Mouse (Mus musculus) C2C12 (cell line): ENCODE measurements at regions not wholly inside any gene's neighbourhood (a gene's known extent, or its start where the extent isn't known, plus 50 kb on each side); places are given as distances from the start of the nearest gene placed in this dataset.

Source experiments
- H3K27me3 ChIP-seq: one replicate; pipeline ENCODE4 v1.6.1; 2011; ENCODE audit not compliant: control insufficient read depth, insufficient read depth, insufficient read length
- H3K36me3 ChIP-seq: one replicate; pipeline ENCODE4 v1.6.1; 2011; ENCODE audit not compliant: control insufficient read depth, insufficient read depth
- H3K4me3 ChIP-seq: one replicate; pipeline ENCODE4 v1.5.1; 2011; ENCODE audit warnings: mild to moderate bottlenecking, control low read depth; ENCODE audit not compliant: poor library complexity, insufficient read depth, severe bottlenecking
- H3K79me2 ChIP-seq: one replicate; pipeline ENCODE4 v1.6.1; 2011; ENCODE audit not compliant: control insufficient read depth, insufficient read depth
- H3K79me3 ChIP-seq: one replicate; pipeline ENCODE4 v1.6.1; 2011; ENCODE audit warnings: low read depth, control low read depth
- H3ac ChIP-seq: one replicate; pipeline ENCODE3; 2011; ENCODE audit warnings: low read depth; ENCODE audit not compliant: control insufficient read depth, insufficient read length
- CEBPB ChIP-seq: IDR thresholded peaks from one replicate; pipeline ENCODE4 v1.6.1; 2011; ENCODE audit warnings: low read depth, mild to moderate bottlenecking, control low read depth, moderate library complexity
- CTCF ChIP-seq: IDR thresholded peaks from one replicate; pipeline ENCODE4 v1.5.1; 2011; ENCODE audit not compliant: control insufficient read depth, insufficient read depth, insufficient read length
- FOSL1 ChIP-seq: IDR thresholded peaks from one replicate; pipeline ENCODE4 v1.8.0; 2011; ENCODE audit warnings: mild to moderate bottlenecking, low read length; ENCODE audit not compliant: poor library complexity, insufficient read depth, severe bottlenecking
- MAX ChIP-seq: IDR thresholded peaks from one replicate; pipeline ENCODE4 v1.6.1; 2011; ENCODE audit warnings: mild to moderate bottlenecking, control low read depth
- MYOD1 ChIP-seq: IDR thresholded peaks from one replicate; pipeline ENCODE4 v1.6.1; 2011; ENCODE audit warnings: low read depth; ENCODE audit not compliant: control insufficient read depth, insufficient read length
- MYOG ChIP-seq: IDR thresholded peaks from one replicate; pipeline ENCODE4 v1.6.1; 2011; ENCODE audit not compliant: control insufficient read depth, insufficient read length; ENCODE audit errors: extremely low read depth
- USF1 ChIP-seq: IDR thresholded peaks from one replicate; pipeline ENCODE4 v1.6.1; 2011; ENCODE audit warnings: low read depth, mild to moderate bottlenecking, control low read depth, moderate library complexity

DNA sequence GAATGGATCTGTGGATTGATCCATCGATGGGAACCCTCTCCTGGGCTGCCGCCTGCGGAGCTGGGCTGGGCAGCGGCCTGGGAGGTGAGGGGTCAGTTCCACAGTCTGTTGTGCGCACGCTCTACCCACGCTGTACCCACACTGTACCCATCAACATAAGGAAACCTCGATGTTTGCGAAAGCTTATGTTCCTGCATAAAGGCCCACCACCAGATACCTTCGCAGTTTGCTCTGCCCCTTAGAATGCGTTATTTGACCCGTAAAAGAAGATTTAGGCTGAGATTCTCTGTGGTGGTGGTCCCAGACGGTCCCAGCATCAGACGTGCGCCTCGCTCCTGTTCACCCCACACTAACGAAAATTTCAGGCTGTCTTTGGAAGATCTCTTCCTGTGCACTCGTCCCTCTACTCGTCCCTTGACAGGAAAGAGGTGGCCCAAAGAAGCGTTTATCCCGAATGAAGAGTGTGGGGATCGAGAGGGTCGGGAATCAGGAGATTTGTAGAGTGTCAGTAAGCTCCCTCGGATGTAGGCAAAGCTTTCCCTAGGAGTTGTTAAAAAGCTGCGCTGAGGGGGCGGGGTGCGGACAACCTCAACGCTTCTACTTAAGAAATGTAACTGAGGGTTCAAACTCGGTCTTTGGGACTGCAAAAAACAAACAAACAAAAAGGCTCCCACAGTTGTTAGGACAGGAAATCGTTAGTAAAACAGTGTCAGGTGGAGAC, 123.9 kb downstream of the Tmem161b start:
- no peak overlapping the region for H3K4me3 ChIP-seq

DNA sequence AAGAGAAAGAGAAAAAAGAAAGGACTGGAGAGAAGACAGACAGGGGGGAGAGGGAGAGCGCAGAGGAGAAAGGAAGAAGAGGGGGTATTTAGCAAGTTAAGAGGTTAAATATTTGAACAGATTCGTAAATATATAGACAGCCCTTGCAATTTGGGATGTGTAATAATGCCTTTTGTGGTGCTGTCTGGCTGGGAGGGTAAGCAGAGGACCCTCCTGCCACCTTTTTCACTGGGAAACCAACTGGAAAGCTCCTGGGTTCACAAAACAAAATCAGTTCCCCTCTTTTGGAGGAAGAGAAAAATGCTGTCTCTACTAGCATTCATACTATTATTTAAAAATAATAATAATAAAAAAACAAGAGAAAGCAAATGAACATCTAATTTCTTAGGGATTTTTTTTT, 124.5 kb downstream of the Tmem161b start:
- H3K36me3 ChIP-seq: no peaks in the 10 kb centered on the region
- no peaks in the 10 kb centered on the region for H3K79me3 ChIP-seq
- H3K4me3 ChIP-seq: no peak overlapping the region
- TF ChIP-seq MYOD1 (no peak), MAX (no peak), FOSL1 (no peak), USF1 (no peak), CEBPB (no peak), MYOG (no peak), CTCF (no peak)
- no peaks in the 10 kb centered on the region for H3K27me3 ChIP-seq
- no peak overlapping the region for H3ac ChIP-seq
- no peaks in the 10 kb centered on the region for H3K79me2 ChIP-seq

More for the DNA sequence above, 123.9 kb downstream of the Tmem161b start:
- H3K79me3 ChIP-seq: no peaks in the 10 kb centered on the region
- H3K36me3 ChIP-seq: no peaks in the 10 kb centered on the region
- H3K27me3 ChIP-seq: no peaks in the 10 kb centered on the region
- no peaks in the 10 kb centered on the region for H3K79me2 ChIP-seq
- no peak overlapping the region for H3ac ChIP-seq
- no peak for TF ChIP-seq CEBPB
- TF ChIP-seq FOSL1: no peak
- no peak for TF ChIP-seq USF1
- no peak for TF ChIP-seq MAX
- TF ChIP-seq CTCF: no peak
- TF ChIP-seq MYOD1: no peak
- TF ChIP-seq MYOG: no peak

DNA sequence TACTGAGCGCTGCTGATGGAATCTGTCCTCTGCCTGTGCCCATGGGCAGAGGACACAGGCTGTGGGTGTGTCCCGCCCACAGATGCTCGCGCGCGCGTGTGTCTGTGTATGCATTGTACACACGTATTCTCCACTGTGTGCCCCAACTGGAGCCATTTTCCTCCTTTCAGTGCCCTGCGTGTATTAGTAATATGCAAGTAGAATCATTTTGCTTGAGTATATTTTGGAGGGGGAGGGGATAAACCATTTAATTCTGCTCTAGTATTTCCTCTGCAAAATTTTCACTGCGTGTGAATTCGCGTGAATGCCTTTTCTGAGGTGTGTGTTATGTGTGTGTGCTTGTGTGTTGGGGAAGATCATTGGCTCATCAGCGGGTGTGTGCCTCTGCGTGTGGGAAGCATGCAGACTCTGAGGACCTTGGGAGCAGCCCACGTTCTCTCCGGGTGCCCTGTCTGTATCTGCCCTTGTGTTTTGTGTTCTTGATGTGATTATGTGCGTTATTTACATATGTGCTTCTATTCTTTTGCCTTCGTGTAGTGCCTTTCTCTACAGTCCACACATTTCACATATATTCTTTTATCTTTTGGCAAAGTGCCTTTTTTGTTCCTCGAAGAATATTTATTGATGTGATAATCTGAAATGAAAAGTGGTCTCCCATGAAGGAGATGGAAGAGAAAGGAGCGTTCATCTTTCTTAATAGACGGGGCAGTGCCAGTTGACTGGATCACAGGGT, 125.3 kb downstream of the Tmem161b start:
- H3K27me3 ChIP-seq: no peaks in the 10 kb centered on the region

GRCm38 (mm10) chr13:84347914-84348700, 126.0 kb downstream of the Tmem161b start:
- Histone ChIP-seq H3K27me3 (no peaks in the 10 kb centered on the region), H3K79me2 (no peaks in the 10 kb centered on the region)
- TF ChIP-seq MYOD1 (peak; percentile 65), USF1 (no peak), CEBPB (no peak), MYOG (no peak), MAX (no peak), FOSL1 (no peak), CTCF (peak; percentile 43)

More for the DNA sequence above, 125.3 kb downstream of the Tmem161b start:
- Histone ChIP-seq H3K79me3 (no peaks in the 10 kb centered on the region), H3K4me3 (peak overlapping the region; percentile 11), H3ac (no peak overlapping the region), H3K79me2 (no peaks in the 10 kb centered on the region), H3K36me3 (no peaks in the 10 kb centered on the region)
- TF ChIP-seq CEBPB: no peak
- TF ChIP-seq FOSL1: no peak
- no peak for TF ChIP-seq USF1
- no peak for TF ChIP-seq MYOG
- TF ChIP-seq MYOD1: no peak
- no peak for TF ChIP-seq CTCF
- no peak for TF ChIP-seq MAX

DNA sequence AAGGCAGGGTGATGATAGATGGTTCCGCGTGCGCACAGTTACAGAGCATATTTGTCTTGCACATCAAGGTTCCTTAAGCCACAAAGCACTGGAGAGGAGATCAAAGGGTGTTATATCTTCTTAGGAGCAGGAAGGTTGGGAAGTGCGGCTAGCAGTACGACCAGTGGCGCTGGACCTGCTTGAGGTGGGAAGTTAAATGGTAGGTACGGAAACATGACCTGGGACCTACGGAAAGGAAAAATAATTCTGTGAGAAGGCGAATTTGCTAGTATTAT, 126.5 kb downstream of the Tmem161b start:
- H3K79me3 ChIP-seq: no peaks in the 10 kb centered on the region
- no peaks in the 10 kb centered on the region for H3K27me3 ChIP-seq
- TF ChIP-seq CTCF (no peak), MAX (no peak), MYOG (no peak), FOSL1 (no peak), USF1 (no peak), MYOD1 (no peak), CEBPB (no peak)
- no peak overlapping the region for H3ac ChIP-seq
- H3K36me3 ChIP-seq: no peaks in the 10 kb centered on the region
- no peak overlapping the region for H3K4me3 ChIP-seq
- no peaks in the 10 kb centered on the region for H3K79me2 ChIP-seq

More at GRCm38 (mm10) chr13:84347914-84348700, 126.0 kb downstream of the Tmem161b start:
- Histone ChIP-seq H3K79me3 (no peaks in the 10 kb centered on the region), H3K36me3 (no peaks in the 10 kb centered on the region), H3ac (no peak overlapping the region), H3K4me3 (no peak overlapping the region)
